Mouse (Mus musculus) erythroblast, adult 5-6 weeks (primary cell): ENCODE measurements around the gene Rprd1b. TPM values are rescaled to one million over a fixed set of nuclear protein-coding genes. Genes with fewer than 3 reads are reported as not detected.

Source experiments
- total RNA-seq, 2 experiments: library from RNA; stranded (forward) in 1 of 2; stranded (reverse) in 1 of 2; fragments of 150-400 nt in 1 of 2; fragments of 200-764, 138-1000 nt in 1 of 2; gene quantifications; 2 replicates each; pipeline versions ENCODE4 v1.2.3 to v1.2.4; 2015 to 2017; ENCODE audit warnings: low replicate concordance in 2 of 2

The Rprd1b gene
- total RNA-seq, 2 experiments from 2014 or later: 20.8 to 31.2 TPM

Other genes with a start within 250 kb of the Rprd1b start
- gene Vstm2l, start 113.8 kb upstream of the Rprd1b start, total RNA-seq (2015; ENCODE audit: low replicate concordance): not detected in 2 replicates
- not detected in 2 replicates for gene Vstm2l, start 113.8 kb upstream of the Rprd1b start, total RNA-seq (2017; ENCODE audit: low replicate concordance)
- gene Tti1, start 64 bp upstream of the Rprd1b start, total RNA-seq (2015; ENCODE audit: low replicate concordance): 1.3 and 10.4 TPM in 2 replicates
- gene Tti1, start 64 bp upstream of the Rprd1b start, total RNA-seq (2017; ENCODE audit: low replicate concordance): 9.5 and 12.6 TPM in 2 replicates
- gene Tgm2, start 117.9 kb downstream of the Rprd1b start, total RNA-seq (2015; ENCODE audit: low replicate concordance): 2.1 and 3.8 TPM in 2 replicates
- 6.6 and 9.6 TPM in 2 replicates for gene Tgm2, start 117.9 kb downstream of the Rprd1b start, total RNA-seq (2017; ENCODE audit: low replicate concordance)
- gene D630003M21Rik, start 200.7 kb downstream of the Rprd1b start, total RNA-seq (2015; ENCODE audit: low replicate concordance): not detected in 2 replicates
- not detected in 2 replicates for gene D630003M21Rik, start 200.7 kb downstream of the Rprd1b start, total RNA-seq (2017; ENCODE audit: low replicate concordance)
- gene Bpi, start 229.6 kb downstream of the Rprd1b start, total RNA-seq (2015; ENCODE audit: low replicate concordance): not detected in 2 replicates
- not detected in 2 replicates for gene Bpi, start 229.6 kb downstream of the Rprd1b start, total RNA-seq (2017; ENCODE audit: low replicate concordance)